Mouse (Mus musculus) layer of hippocampus, adult 2 months (tissue): ENCODE data around the gene Pycard. TPM values are rescaled to one million over a fixed set of nuclear protein-coding genes. Genes with fewer than 3 reads are reported as not detected.
"Not testable (repeated sequence)": the region's sequence is repeated elsewhere in the genome, so short reads cannot be mapped to it uniquely, and the experiment has no call there.

Experiments used
- DNase-seq, 2 experiments: peaks; one replicate each; pipeline ENCODE4 v3.0.0; 2022; ENCODE audit warnings: low spot score in 2 of 2
- H3K27ac ChIP-seq: fragments of 200-600 bp; 2 replicates; pipeline ENCODE4 v1.8.1; 2022
- H3K4me3 ChIP-seq: fragments of 200-600 bp; 2 replicates; pipeline ENCODE4 v1.8.1; 2022; ENCODE audit warnings: mild to moderate bottlenecking
- CTCF ChIP-seq: fragments of 200-600 bp; conservative IDR thresholded peaks from 2 replicates; pipeline ENCODE4 v1.8.1; 2022; ENCODE audit warnings: antibody characterized with exemption, mild to moderate bottlenecking, moderate library complexity
- total RNA-seq, 2 experiments: library from RNA; stranded (reverse); gene quantifications; 2 replicates each; pipeline ENCODE4 v1.2.3; 2021

Gene Pycard
- total RNA-seq, 2 experiments from 2014 or later: 1.9 to 3.0 TPM

DNA sequence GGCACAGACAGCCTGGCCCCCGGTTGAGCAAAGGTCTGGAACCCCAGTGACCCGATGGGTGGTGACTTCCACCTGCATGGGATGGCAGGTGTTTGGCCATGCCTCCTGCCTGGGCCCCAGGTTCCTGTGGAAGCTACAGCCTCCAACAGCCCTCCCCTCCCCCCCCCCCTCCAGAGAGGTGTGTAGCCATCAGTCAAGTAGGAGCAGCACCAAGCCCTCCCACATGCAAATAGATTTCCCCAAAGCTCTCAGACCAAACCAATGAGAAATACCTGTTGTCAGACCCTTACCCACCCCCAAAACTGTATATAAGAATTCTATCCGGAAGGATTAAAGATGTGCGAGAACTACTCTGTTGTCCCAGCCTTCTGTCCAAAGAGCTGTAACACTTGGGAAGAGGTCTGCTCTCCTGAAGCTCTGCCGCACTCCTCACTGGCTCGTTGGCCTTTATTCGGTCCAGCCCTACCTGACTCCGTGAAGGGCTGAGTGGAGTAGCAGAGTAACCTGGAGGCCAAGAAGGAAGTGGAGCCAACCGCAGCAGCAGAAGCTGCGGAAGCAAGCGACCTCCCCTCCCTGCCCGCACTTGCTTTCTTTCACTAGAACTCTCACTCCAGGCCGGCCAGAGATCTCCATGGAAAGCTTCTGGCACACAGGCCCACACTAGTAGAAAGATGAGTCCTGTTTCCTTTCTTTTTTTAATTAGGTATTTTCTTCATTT, 40.6 kb downstream of the Pycard start:
- no peak overlapping the region for H3K4me3 ChIP-seq
- no peak for DNase-seq
- no peak overlapping the region for H3K27ac ChIP-seq
- TF ChIP-seq CTCF: no peak

DNA sequence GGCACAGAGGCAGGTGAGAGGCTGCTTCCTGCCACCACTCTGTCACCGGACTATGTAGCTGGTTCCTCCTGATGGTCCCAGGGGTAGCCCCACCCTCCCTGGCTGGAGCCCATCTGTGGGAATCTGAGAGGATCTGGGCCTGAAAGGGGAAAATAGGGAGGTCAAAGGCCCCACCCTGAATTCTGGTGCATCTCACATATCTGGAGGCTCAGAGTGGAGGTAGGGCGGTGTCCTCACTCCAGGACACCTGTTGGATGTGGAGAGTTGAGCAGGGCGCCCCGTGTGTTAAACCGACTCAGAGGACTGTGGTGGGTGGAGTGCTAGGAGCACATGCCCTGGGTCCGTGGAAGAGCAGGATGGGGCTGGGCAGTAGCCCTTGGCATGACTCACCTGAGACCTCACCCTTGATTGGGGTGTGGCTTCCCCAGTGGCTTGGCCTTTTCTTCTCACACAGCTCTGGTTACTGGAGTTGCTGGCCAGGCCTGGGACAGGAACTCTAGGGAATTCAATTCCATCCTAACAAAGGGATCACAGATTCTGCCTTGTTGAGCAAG, 47.1 kb downstream of the Pycard start, which contains the start of gene Prss36:
TSS of gene Prss36 (minus strand) at position 256 of the 554 bp plus-strand sequence.
- no peak for TF ChIP-seq CTCF
- Histone ChIP-seq H3K27ac (no peak within 1 kb of the TSS), H3K4me3 (no peak within 1 kb of the TSS)
- no peak for DNase-seq

DNA sequence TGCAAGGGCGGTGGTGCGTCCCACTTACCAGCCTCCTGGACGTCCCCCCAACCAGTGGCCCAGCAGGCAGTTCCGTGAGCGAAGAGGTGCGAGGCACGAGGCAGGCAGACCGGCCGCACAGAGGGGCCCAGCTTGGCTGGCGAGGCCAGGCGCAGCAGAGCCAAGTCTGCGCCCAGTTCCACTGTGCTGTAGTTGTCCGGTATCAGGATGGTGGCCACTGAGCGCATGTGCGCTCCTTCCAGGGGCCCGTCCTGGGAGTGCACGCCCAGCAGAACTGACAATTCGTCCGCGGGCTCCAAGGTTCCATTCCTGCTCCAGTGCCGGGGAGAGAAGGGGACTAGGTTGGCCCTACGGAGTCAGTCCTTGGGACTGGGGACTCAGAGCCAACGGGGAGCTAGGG, 49.1 kb downstream of the Pycard start:
- DNase-seq: peak in 1 of 2 experiments; percentile 6
- no peak for TF ChIP-seq CTCF
- Histone ChIP-seq H3K4me3 (no peak overlapping the region), H3K27ac (no peak overlapping the region)

DNA sequence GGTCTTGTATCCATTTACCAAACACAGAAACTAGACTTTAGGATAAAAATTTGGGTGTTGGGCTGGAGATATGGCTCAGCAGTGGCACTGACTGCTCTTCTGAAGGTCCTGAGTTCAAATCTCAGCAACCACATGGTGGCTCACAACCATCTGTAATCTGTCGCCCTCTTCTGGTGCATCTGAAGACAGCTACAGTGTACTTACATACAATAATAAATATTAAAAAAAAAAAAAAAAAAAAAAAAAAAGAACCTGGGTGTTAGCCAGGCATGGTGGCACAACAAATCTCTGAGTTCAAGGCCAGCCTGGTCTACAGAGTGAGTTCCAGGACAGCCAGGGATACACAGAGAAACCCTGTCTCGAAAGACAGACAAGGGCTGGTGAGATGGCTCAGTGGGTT, 51.6 kb downstream of the Pycard start:
- H3K4me3 ChIP-seq, H3K27ac ChIP-seq: not testable (repeated sequence)
- TF ChIP-seq CTCF: peak; percentile 61
- DNase-seq: peak in 1 of 2 experiments; percentile 8

Other genes starting within 250 kb of the Pycard start
- gene Fbxl19, start 249.3 kb downstream of the Pycard start, total RNA-seq: 10 to 100 TPM; 53.8 to 59.7 TPM
- gene Orai3, start 224.1 kb downstream of the Pycard start, total RNA-seq: 10 to 100 TPM; 30.1 to 31.5 TPM
- gene Setd1a, start 217.2 kb downstream of the Pycard start, total RNA-seq: 10 to 100 TPM; 44.5 to 49.4 TPM
- 1 to 10 TPM; 1.4 to 3.3 TPM for gene Gm49388, start 208.3 kb downstream of the Pycard start, total RNA-seq
- 1 to 10 TPM; 7.0 to 8.8 TPM for gene Hsd3b7, start 193.3 kb downstream of the Pycard start, total RNA-seq
- 10 to 100 TPM; 60.2 to 64.6 TPM for gene Stx4a, start 169.6 kb downstream of the Pycard start, total RNA-seq
- 100 to 1,000 TPM; 336 to 351 TPM for gene Stx1b, start 169.3 kb downstream of the Pycard start, total RNA-seq
- gene Zfp646, start 117.6 kb downstream of the Pycard start, total RNA-seq: 10 to 100 TPM; 33.3 to 35.8 TPM
- gene Zfp668, start 117.0 kb downstream of the Pycard start, total RNA-seq: 10 to 100 TPM; 24.3 to 25.7 TPM
- gene Prss53, start 102.9 kb downstream of the Pycard start, total RNA-seq: 1 to 10 TPM; 2.8 to 3.1 TPM
- gene Gm21974, start 98.4 kb downstream of the Pycard start, total RNA-seq: not detected
- gene Vkorc1, start 98.2 kb downstream of the Pycard start, total RNA-seq: 10 to 100 TPM; 26.3 to 26.6 TPM
- gene Bckdk, start 89.8 kb downstream of the Pycard start, total RNA-seq: 10 to 100 TPM; 36.9 to 41.7 TPM
- 10 to 100 TPM; 31.7 to 34.3 TPM for gene Kat8, start 81.4 kb downstream of the Pycard start, total RNA-seq
- under 1 TPM; 0.20 to 0.66 TPM for gene Prss8, start 63.8 kb downstream of the Pycard start, total RNA-seq
- gene Prss36, start 47.1 kb downstream of the Pycard start, total RNA-seq: 10 to 100 TPM in 1 of 2 experiments, 1 to 10 TPM in 1; 9.7 to 10.6 TPM
- gene Fus, start 26.4 kb downstream of the Pycard start, total RNA-seq: 100 to 1,000 TPM; 345 to 392 TPM
- 1 to 10 TPM in 1 of 2 experiments, under 1 TPM in 1; 0.77 to 1.0 TPM for gene Trim72, start 10.1 kb upstream of the Pycard start, total RNA-seq
- gene Itgam, start 68.8 kb upstream of the Pycard start, total RNA-seq: 10 to 100 TPM; 10.1 to 10.6 TPM
- gene Gm49368, start 68.8 kb upstream of the Pycard start, total RNA-seq: not detected
- gene Itgax, start 135.7 kb upstream of the Pycard start, total RNA-seq: under 1 TPM in 1 of 2 experiments, not detected in 1; 0.10 TPM
- gene Itgad, start 160.5 kb upstream of the Pycard start, total RNA-seq: under 1 TPM; 0.29 to 0.46 TPM
- 1 to 10 TPM; 1.4 to 2.5 TPM for gene Cox6a2, start 212.5 kb upstream of the Pycard start, total RNA-seq
- 10 to 100 TPM; 10.9 to 12.6 TPM for gene Armc5, start 243.5 kb upstream of the Pycard start, total RNA-seq
- 1 to 10 TPM; 3.5 to 4.0 TPM for gene 9130023H24Rik, start 244.2 kb upstream of the Pycard start, total RNA-seq